Mouse (Mus musculus): ENCODE results near the gene Best3. TPM values are rescaled to one million over a fixed set of nuclear protein-coding genes. Genes with fewer than 3 reads are reported as not detected.
"Not testable (repeated sequence)": the region's sequence is repeated elsewhere in the genome, so short reads cannot be mapped to it uniquely, and the experiment has no call there.

Best3 gene
- total and polyA plus RNA-seq, 3 experiments = 3.2 to 5.9 (median 5.8) TPM

GRCm38 (mm10) chr10:117033785-117034184 is 47.7 kb downstream of the Best3 start:
- TF ChIP-seq EP300 (IDR thresholded peaks at IDR 0.05; ENCODE audit: insufficient read depth, low read depth, low read length) = 0 out of 2 replicates have a peak, but pooled peaks have one; percentile 39
- peak; percentile 94 for TF ChIP-seq CTCF (IDR thresholded peaks at IDR 0.05)
- no peak for TF ChIP-seq POLR2A (IDR thresholded peaks at IDR 0.05; ENCODE audit: insufficient read depth, low read depth, low read length)
- H3K36me3 ChIP-seq (ENCODE audit: control insufficient read depth, insufficient read depth, low read length) = no peaks in the 10 kb centered on the region
- no peaks in the 10 kb centered on the region for H3K27me3 ChIP-seq (ENCODE audit: control insufficient read depth, insufficient read depth, low read length)
- no peak overlapping the region for H3K4me3 ChIP-seq
- H3K27ac ChIP-seq = no peak overlapping the region
- peak; percentile 69 to 78 for DNase-seq
- H3K79me2 ChIP-seq (replicated peaks; ENCODE audit: control insufficient read depth, insufficient read depth, low read length) = no peaks in the 10 kb centered on the region
- no peaks in the 10 kb centered on the region for H3K4me1 ChIP-seq (ENCODE audit: control insufficient read depth, insufficient read depth, low read length)
- no peak overlapping the region for H3K9ac ChIP-seq (ENCODE audit: low read depth, low read length)
- intact Hi-C loops (cut with DNase I) = loop anchor here (5.0 kb wide), 2 partner anchors 81 to 706 kb away; partner anchors contain the start of gene Rab3ip
- WGBS = 11% methylated on average over 8 of the region's 8 CpGs

- TF ChIP-seq EP300 (IDR thresholded peaks at IDR 0.05; ENCODE audit: insufficient read depth, low read depth, low read length) = no peak
- peak; percentile 51 for TF ChIP-seq CTCF (IDR thresholded peaks at IDR 0.05)
- no peak for TF ChIP-seq POLR2A (IDR thresholded peaks at IDR 0.05; ENCODE audit: insufficient read depth, low read depth, low read length)
- H3K4me3 ChIP-seq = no peak overlapping the region
- intact Hi-C loops (cut with DNase I) = loop anchor here (5.0 kb wide), 1 partner anchor 43 kb away; no protein-coding TSS in a partner anchor
- 68% methylated on average over 6 of the region's 6 CpGs for WGBS
- no peak overlapping the region for H3K27ac ChIP-seq
- H3K79me2 ChIP-seq (replicated peaks; ENCODE audit: control insufficient read depth, insufficient read depth, low read length) = no peaks in the 10 kb centered on the region
- no peaks in the 10 kb centered on the region for H3K27me3 ChIP-seq (ENCODE audit: control insufficient read depth, insufficient read depth, low read length)
- DNase-seq = no peak
- no peak overlapping the region for H3K9ac ChIP-seq (ENCODE audit: low read depth, low read length)
- no peaks in the 10 kb centered on the region for H3K36me3 ChIP-seq (ENCODE audit: control insufficient read depth, insufficient read depth, low read length)
- H3K4me1 ChIP-seq (ENCODE audit: control insufficient read depth, insufficient read depth, low read length) = peaks cover 2% of the 10 kb centered on the region
These were observed 54.2 kb downstream of the Best3 start for GRCm38 (mm10) chr10:117040355-117040754.

DNA sequence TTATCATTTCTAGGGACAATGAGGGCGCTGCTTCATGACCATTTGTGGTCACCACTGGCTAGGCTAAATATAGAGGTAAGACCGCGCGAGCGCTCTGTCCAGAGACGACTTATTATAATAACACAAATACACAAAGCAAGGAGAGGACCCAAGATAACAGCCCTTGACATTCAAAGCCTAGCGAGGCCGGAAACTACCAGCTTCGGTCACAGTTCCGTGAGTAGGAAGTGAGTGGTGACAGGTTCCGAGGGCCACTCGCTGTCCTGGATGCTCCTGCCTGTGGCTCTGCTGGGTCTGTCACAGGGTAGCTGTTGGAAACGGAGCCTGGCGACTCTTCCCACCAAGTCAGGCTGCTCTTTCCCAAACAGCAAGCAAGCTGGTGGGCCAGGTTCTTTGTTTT is 56.2 kb downstream of the Best3 start:
- peaks cover 2% of the 10 kb centered on the region for H3K4me1 ChIP-seq (ENCODE audit: control insufficient read depth, insufficient read depth, low read length)
- no peaks in the 10 kb centered on the region for H3K27me3 ChIP-seq (ENCODE audit: control insufficient read depth, insufficient read depth, low read length)
- no peak overlapping the region for H3K9ac ChIP-seq (ENCODE audit: low read depth, low read length)
- WGBS = 16% methylated on average over 14 of the region's 14 CpGs
- H3K27ac ChIP-seq = peak overlapping the region; percentile 79
- no peaks in the 10 kb centered on the region for H3K79me2 ChIP-seq (replicated peaks; ENCODE audit: control insufficient read depth, insufficient read depth, low read length)
- H3K4me3 ChIP-seq = peak overlapping the region; percentile 20; the same call in 1 of the 2 replicates
- TF ChIP-seq EP300 (IDR thresholded peaks at IDR 0.05; ENCODE audit: insufficient read depth, low read depth, low read length) (peak; percentile 85; the same call in 1 of the 2 replicates), CTCF (IDR thresholded peaks at IDR 0.05) (no peak), POLR2A (IDR thresholded peaks at IDR 0.05; ENCODE audit: insufficient read depth, low read depth, low read length) (peak; percentile 55; the same call in 1 of the 2 replicates)
- intact Hi-C loops (cut with DNase I) = loop anchor here (5.0 kb wide), 1 partner anchor 45 kb away; no protein-coding TSS in a partner anchor
- H3K36me3 ChIP-seq (ENCODE audit: control insufficient read depth, insufficient read depth, low read length) = no peaks in the 10 kb centered on the region
- DNase-seq = peak in 1 of 2 experiments; percentile 74

GRCm38 (mm10) chr10:117043497-117044166 is 57.5 kb downstream of the Best3 start:
- H3K4me3 ChIP-seq = not testable (repeated sequence)
- DNase-seq = peak; percentile 45 to 64
- TF ChIP-seq POLR2A (IDR thresholded peaks at IDR 0.05; ENCODE audit: insufficient read depth, low read depth, low read length) = 0 out of 2 replicates have a peak, but pooled peaks have one; percentile 41
- peak; percentile 85 for TF ChIP-seq EP300 (IDR thresholded peaks at IDR 0.05; ENCODE audit: insufficient read depth, low read depth, low read length)

DNA sequence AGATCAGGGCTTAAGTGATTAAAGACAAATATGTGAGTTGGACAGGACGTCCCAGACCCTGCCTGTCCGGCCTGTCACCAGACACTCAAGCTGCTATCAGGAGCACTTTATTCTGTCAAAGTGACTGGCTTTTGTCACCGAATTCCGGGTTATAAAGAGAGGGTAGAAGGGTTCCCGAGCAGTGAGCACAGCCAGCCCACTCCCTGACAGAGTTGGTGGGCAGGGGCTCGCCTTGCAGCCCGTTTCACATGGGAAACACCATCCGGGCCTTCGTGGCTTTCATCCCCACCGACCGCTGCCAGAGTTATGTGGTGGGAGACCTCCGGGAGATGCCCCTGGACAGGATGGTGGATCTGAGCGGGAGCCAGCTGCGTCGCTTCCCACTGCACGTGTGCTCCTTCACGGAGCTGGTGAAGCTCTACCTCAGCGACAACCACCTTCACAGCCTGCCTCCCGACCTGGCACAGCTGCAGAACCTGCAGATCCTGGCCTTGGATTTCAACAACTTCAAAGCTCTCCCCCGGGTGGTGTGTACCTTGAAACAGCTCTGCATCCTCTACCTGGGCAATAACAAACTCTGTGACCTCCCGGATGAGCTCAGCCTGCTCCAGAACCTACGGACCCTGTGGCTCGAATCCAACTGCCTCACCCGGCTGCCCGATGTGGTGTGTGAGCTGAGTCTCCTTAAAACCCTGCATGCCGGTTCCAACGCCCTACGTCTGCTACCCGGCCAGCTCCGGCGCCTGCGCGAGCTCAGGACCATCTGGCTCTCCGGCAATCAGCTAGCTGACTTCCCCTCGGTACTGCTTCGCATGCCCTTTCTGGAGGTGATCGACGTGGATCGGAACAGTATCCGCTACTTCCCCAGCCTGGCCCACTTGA is 59.3 kb downstream of the Best3 start, which contains the start of gene Lrrc10:
Lrrc10 (plus strand) TSS at position 167 of the 882 bp plus-strand sequence.
- H3K4me1 ChIP-seq (ENCODE audit: control insufficient read depth, insufficient read depth, low read length) = peaks cover 2% of the 10 kb centered on the region

More at GRCm38 (mm10) chr10:117043497-117044166, 57.5 kb downstream of the Best3 start:
- not testable (repeated sequence) for H3K4me1 ChIP-seq (ENCODE audit: control insufficient read depth, insufficient read depth, low read length); H3K27me3 ChIP-seq (ENCODE audit: control insufficient read depth, insufficient read depth, low read length); H3K79me2 ChIP-seq (replicated peaks; ENCODE audit: control insufficient read depth, insufficient read depth, low read length); H3K36me3 ChIP-seq (ENCODE audit: control insufficient read depth, insufficient read depth, low read length); H3K9ac ChIP-seq (ENCODE audit: low read depth, low read length)
- peak overlapping the region; percentile 79 for H3K27ac ChIP-seq
- WGBS = 17% methylated on average over 16 of the region's 16 CpGs
- intact Hi-C loops (cut with DNase I) = loop anchor here (5.0 kb wide), 1 partner anchor 46 kb away; no protein-coding TSS in a partner anchor

More for the DNA sequence above, 59.3 kb downstream of the Best3 start, which contains the start of gene Lrrc10:
- Histone ChIP-seq H3K4me3 (peak within 1 kb of the TSS; percentile 44), H3K9ac (ENCODE audit: low read depth, low read length) (peak within 1 kb of the TSS; percentile 72), H3K27ac (peak within 1 kb of the TSS; percentile 76), H3K79me2 (replicated peaks; ENCODE audit: control insufficient read depth, insufficient read depth, low read length) (no peaks in the 10 kb centered on the region), H3K36me3 (ENCODE audit: control insufficient read depth, insufficient read depth, low read length) (peaks cover 5% of the 10 kb centered on the region), H3K27me3 (ENCODE audit: control insufficient read depth, insufficient read depth, low read length) (no peaks in the 10 kb centered on the region)
- DNase-seq = peak; percentile 53
- WGBS = 19% methylated on average over 40 of the region's 40 CpGs
- intact Hi-C loops (cut with DNase I) = no loop called here
- TF ChIP-seq EP300 (IDR thresholded peaks at IDR 0.05; ENCODE audit: insufficient read depth, low read depth, low read length) (peak; percentile 86), POLR2A (IDR thresholded peaks at IDR 0.05; ENCODE audit: insufficient read depth, low read depth, low read length) (peak; percentile 94), CTCF (IDR thresholded peaks at IDR 0.05) (no peak)

Data from heart, adult 2 months (tissue).